ENCODE assay signal across 8 mouse cellular contexts in genomic region chr8:126524233-126524985, GRCm38 (mm10). TPM values are rescaled to one million over a fixed set of nuclear protein-coding genes. Genes with fewer than 3 reads are reported as not detected.
A peak's percentile ranks its signal among the peaks of the same experiment; 100 is the strongest.
DNase-seq lines count a peak whose midpoint lies in the region; ATAC-seq and TF ChIP-seq lines count a peak whose summit lies in the region.

No protein-coding gene starts in this region.

- H3K9ac ChIP-seq in hindbrain, embryonic 14.5 days = no peak overlapping the region
- no peak overlapping the region for H3K9ac ChIP-seq in hindbrain, embryonic 12.5 days
- H3K9ac ChIP-seq in lung, embryonic 15.5 days = no peak overlapping the region
- no peak overlapping the region for H3K9ac ChIP-seq in stomach, postnatal 0 days (ENCODE audit: low read length)

- no peaks in the 10 kb centered on the region for H3K36me3 ChIP-seq in hindbrain, embryonic 14.5 days (replicated peaks; ENCODE audit: control insufficient read depth, insufficient read depth)
- H3K36me3 ChIP-seq in hindbrain, embryonic 12.5 days = no peaks in the 10 kb centered on the region
- no peaks in the 10 kb centered on the region for H3K36me3 ChIP-seq in lung, embryonic 15.5 days
- H3K36me3 ChIP-seq in stomach, postnatal 0 days (ENCODE audit: control insufficient read depth, insufficient read depth, low read length) = no peaks in the 10 kb centered on the region

- 73% methylated on average over 18 of the region's 18 CpGs for whole genome bisulfite sequencing in hindbrain, embryonic 14.5 days
- 84% methylated on average over 18 of the region's 18 CpGs for WGBS in hindbrain, embryonic 12.5 days
- 35% methylated on average over 18 of the region's 18 CpGs for WGBS in lung, embryonic 15.5 days
- WGBS in stomach, postnatal 0 days = 27% methylated on average over 18 of the region's 18 CpGs

- DNase-seq in hindbrain, embryonic 14.5 days (ENCODE audit: low spot score) = peak; percentile 76
- DNase-seq in heart, adult 9 months (ENCODE audit: low spot score in 2 of 2) = peak; percentile 70 to 88
- peak; percentile 95 for DNase-seq in kidney, postnatal 10 days
- DNase-seq in stomach, postnatal 0 days (ENCODE audit: low spot score) = peak; percentile 71
- DNase-seq in embryo, embryonic 10.5 days (ENCODE audit: low spot score) = no peak

- no peak overlapping the region for H3K4me3 ChIP-seq in hindbrain, embryonic 14.5 days (replicated peaks; ENCODE audit: low read length)
- no peak overlapping the region for H3K4me3 ChIP-seq in hindbrain, embryonic 12.5 days
- H3K4me3 ChIP-seq in cortical plate, adult 2 months (ENCODE audit: insufficient read depth, low read length) = no peak overlapping the region
- H3K4me3 ChIP-seq in lung, embryonic 15.5 days = no peak overlapping the region
- H3K4me3 ChIP-seq in stomach, postnatal 0 days (ENCODE audit: low read depth, low read length) = no peak overlapping the region

- no peaks in the 10 kb centered on the region for H3K4me1 ChIP-seq in hindbrain, embryonic 14.5 days (replicated peaks; ENCODE audit: control insufficient read depth, insufficient read depth, low read length)
- H3K4me1 ChIP-seq in hindbrain, embryonic 12.5 days = peaks cover 6% of the 10 kb centered on the region
- H3K4me1 ChIP-seq in cortical plate, adult 2 months (ENCODE audit: control insufficient read depth, insufficient read depth, low read length) = peaks cover 14% of the 10 kb centered on the region
- peaks cover 54% of the 10 kb centered on the region for H3K4me1 ChIP-seq in lung, embryonic 15.5 days
- peaks cover 5% of the 10 kb centered on the region for H3K4me1 ChIP-seq in stomach, postnatal 0 days (replicated peaks; ENCODE audit: control insufficient read depth, insufficient read depth)

- no peaks in the 10 kb centered on the region for H3K9me3 ChIP-seq in hindbrain, embryonic 14.5 days (ENCODE audit: control insufficient read depth, low read length)
- no peaks in the 10 kb centered on the region for H3K9me3 ChIP-seq in hindbrain, embryonic 12.5 days (replicated peaks)
- H3K9me3 ChIP-seq in lung, embryonic 15.5 days = no peaks in the 10 kb centered on the region
- no peaks in the 10 kb centered on the region for H3K9me3 ChIP-seq in stomach, postnatal 0 days (ENCODE audit: control insufficient read depth, low read length)

- no peak overlapping the region for H3K4me2 ChIP-seq in hindbrain, embryonic 14.5 days (replicated peaks)
- no peak overlapping the region for H3K4me2 ChIP-seq in hindbrain, embryonic 12.5 days (replicated peaks)
- 0 out of 2 replicates have a peak overlapping the region, but pooled peaks have one; percentile 6 for H3K4me2 ChIP-seq in lung, embryonic 15.5 days
- H3K4me2 ChIP-seq in stomach, postnatal 0 days (replicated peaks; ENCODE audit: low read depth) = no peak overlapping the region

- no peak for TF ChIP-seq CTCF in cortical plate, adult 2 months (IDR thresholded peaks at IDR 0.05; ENCODE audit: extremely low read depth, insufficient read depth, low read length)
- no peak for TF ChIP-seq CTCF in stomach, postnatal 0 days (IDR thresholded peaks at IDR 0.05; ENCODE audit: low read depth)

- ATAC-seq in hindbrain, embryonic 14.5 days (ENCODE audit: low FRiP score) = no peak
- ATAC-seq in hindbrain, embryonic 12.5 days (ENCODE audit: low FRiP score) = no peak
- peak; percentile 43; the same call in 1 of the 2 replicates for ATAC-seq in lung, embryonic 15.5 days (ENCODE audit: borderline replicate concordance, extremely low read depth, low FRiP score, low TSS enrichment)
- peak; percentile 24; the same call in 1 of the 2 replicates for ATAC-seq in stomach, postnatal 0 days (ENCODE audit: low FRiP score, low TSS enrichment)

- no peak for TF ChIP-seq POLR2A in cortical plate, adult 2 months (IDR thresholded peaks at IDR 0.05; ENCODE audit: extremely low read depth, insufficient read depth, low read length)

- no peaks in the 10 kb centered on the region for H3K27me3 ChIP-seq in hindbrain, embryonic 14.5 days (ENCODE audit: control insufficient read depth, insufficient read depth, low read length)
- H3K27me3 ChIP-seq in hindbrain, embryonic 12.5 days = no peaks in the 10 kb centered on the region
- no peaks in the 10 kb centered on the region for H3K27me3 ChIP-seq in lung, embryonic 15.5 days
- H3K27me3 ChIP-seq in stomach, postnatal 0 days (ENCODE audit: control insufficient read depth, insufficient read depth, low read length) = no peaks in the 10 kb centered on the region

- no peak for TF ChIP-seq EP300 in stomach, postnatal 0 days (optimal IDR thresholded peaks at IDR 0.05)

- peak overlapping the region; percentile 62; the same call in 1 of the 2 replicates for H3K27ac ChIP-seq in hindbrain, embryonic 14.5 days
- H3K27ac ChIP-seq in hindbrain, embryonic 12.5 days = no peak overlapping the region
- H3K27ac ChIP-seq in cortical plate, adult 2 months (ENCODE audit: insufficient read depth, low read length) = peak overlapping the region; percentile 24
- peak overlapping the region; percentile 96 for H3K27ac ChIP-seq in lung, embryonic 15.5 days
- peak overlapping the region; percentile 85 for H3K27ac ChIP-seq in stomach, postnatal 0 days (replicated peaks)

RNA-seq across cellular contexts. Expression of gene Tarbp1, which starts 49.5 kb away (rescaled TPM):
- polyA plus RNA-seq in hindbrain, embryonic 14.5 days (2014; fragmentation: Nextera tagmentation; extraction: Ambion mirVana) = 2.2 and 2.5 TPM in 2 replicates
- 2.6 and 2.8 TPM in 2 replicates for polyA plus RNA-seq in hindbrain, embryonic 12.5 days (2016; fragmentation: Nextera tagmentation; extraction: Ambion mirVana)
- polyA plus RNA-seq in cortical plate, adult 2 months (2012; rRNA removed) = 5.5 and 6.2 TPM in 2 replicates
- 2.7 and 3.0 TPM in 2 replicates for polyA plus RNA-seq in lung, embryonic 15.5 days (2015; fragmentation: Nextera tagmentation; extraction: Ambion mirVana)
- 1.1 and 1.2 TPM in 2 replicates for polyA plus RNA-seq in stomach, postnatal 0 days (2015; fragmentation: Nextera tagmentation; extraction: Ambion mirVana)

Comparison
In these comparisons a context has a peak if more than half of its experiments do, and no peak if none do; other contexts are left out.
1. ATAC-seq: peak in lung, embryonic 15.5 days (single experiment) and stomach, postnatal 0 days (single experiment); none in hindbrain, embryonic 14.5 days (single experiment) and hindbrain, embryonic 12.5 days (single experiment).